Mouse (Mus musculus): ENCODE measurements at regions not wholly inside any gene's neighbourhood (a gene's known extent, or its start where the extent isn't known, plus 50 kb on each side); places are given as distances from the start of the nearest gene placed in this dataset.
"Not testable (repeated sequence)": the region's sequence is repeated elsewhere in the genome, so short reads cannot be mapped to it uniquely, and the experiment has no call there.

DNA sequence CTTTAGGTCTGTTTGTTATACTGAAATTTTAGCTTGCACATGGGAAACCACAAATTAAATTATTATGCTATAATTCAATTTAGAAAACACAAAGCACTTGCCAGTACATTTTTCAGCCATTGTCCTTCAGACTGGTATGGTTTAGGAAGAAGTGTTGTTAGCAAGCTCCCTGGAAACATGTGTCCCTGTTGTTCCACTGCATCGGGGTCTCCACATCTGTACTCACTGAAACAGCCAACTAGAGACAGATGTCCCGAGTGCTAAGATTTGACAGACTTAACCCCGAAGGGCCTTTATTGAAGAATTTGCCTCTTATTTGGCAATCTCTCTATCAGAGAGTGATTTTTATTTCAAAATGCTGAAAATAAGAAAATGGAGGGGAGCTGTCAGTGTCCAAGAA is 362.6 kb downstream of the Rfpl4b start:
- no peak for DNase-seq
- intact Hi-C loops (cut with DNase I): no loop called here

DNA sequence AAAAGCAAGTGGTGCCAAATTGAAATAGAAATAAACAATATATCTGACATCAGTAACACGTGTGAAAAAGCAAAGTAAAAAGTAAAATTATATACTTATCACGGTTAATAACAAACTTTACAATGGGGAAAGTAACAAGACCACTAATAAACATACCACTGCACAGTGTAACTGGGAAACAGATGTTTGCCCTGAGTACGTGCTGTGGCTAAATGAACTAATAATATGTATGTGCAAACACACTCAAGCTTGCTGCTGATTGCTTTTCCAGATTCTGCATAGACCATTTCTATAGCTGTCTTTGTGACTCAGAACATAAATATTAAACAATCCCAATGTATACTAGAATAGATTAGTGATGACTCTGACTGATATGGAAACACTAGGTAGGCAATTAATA is 363.2 kb downstream of the Rfpl4b start:
- intact Hi-C loops (cut with DNase I): no loop called here
- no peak for DNase-seq

DNA sequence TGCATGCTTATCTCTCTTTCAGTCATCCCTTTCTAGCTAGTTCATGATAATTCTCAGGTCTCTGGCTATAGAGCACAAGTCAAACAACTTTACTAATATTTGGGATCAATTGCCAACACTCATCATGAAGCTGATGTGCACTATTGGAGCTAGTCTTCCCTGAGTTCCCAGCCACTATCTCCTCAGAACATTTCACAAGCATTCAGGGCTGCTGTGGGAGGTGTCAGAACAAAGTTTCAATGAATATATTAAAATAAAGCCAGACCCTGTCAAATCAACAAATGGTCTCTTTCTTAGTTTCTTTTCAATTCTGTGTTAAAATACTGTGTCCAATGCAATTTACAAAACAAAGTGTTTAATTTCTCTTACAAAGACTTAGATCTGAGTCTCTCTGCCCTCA is 364.8 kb downstream of the Rfpl4b start:
- no peak for DNase-seq
- intact Hi-C loops (cut with DNase I): no loop called here

DNA sequence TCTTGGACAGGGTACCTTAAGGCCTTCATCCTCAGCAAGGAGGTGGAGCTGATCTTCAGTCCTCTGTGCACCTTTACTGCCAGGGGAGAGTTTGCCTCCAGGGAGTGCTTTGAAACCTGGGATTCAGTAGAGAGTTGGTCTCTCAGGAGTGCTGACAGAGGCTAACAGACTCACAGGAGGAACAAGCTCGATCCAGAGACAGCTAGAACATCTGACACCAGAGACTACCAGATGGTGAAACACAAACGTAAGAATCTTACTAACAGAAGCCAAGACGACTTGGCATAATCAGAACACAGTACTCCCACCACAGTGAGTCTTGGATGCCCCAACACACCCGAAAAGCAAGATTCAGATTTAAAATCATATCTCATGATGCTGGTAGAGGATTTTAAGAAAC is 372.3 kb downstream of the Rfpl4b start:
- intact Hi-C loops (cut with DNase I): no loop called here
- no peak for DNase-seq

DNA sequence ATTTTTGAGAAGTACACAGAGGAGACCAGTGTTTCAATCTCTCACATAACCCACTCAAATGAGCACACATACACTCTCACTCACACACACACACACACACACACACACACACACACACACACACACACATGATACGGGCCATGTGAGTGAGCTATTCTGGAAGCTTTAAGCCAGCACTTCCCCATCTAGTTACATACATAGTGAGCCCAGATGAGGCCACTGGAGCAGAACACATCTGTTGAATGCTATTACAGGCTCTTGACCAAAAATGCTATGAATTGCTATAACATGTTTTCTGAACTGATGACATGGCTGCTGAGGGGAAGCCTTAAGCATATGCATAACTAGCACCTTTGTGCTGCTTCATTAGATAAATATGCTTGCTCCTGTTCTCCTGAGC is 373.9 kb downstream of the Rfpl4b start:
- intact Hi-C loops (cut with DNase I): no loop called here
- DNase-seq: no peak

DNA sequence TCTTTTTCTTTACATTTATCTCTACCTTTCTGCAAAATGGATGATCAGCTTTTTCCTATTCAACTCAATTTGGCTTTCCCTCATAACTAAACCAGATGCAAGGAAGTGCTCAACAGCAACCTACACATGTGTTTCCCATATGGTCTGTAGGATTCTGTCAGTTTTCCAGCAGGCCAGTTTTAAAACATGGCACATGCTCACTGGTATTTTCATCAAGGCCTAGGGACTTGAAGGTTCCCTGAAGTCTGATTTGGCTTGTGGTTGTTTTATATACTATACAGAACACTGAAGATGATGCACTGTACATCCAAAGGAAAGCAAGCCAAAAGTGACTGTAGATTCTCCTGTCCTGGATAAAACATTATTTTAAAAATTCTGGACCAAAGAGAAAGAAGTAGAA is 374.3 kb downstream of the Rfpl4b start:
- intact Hi-C loops (cut with DNase I): no loop called here
- DNase-seq: no peak

DNA sequence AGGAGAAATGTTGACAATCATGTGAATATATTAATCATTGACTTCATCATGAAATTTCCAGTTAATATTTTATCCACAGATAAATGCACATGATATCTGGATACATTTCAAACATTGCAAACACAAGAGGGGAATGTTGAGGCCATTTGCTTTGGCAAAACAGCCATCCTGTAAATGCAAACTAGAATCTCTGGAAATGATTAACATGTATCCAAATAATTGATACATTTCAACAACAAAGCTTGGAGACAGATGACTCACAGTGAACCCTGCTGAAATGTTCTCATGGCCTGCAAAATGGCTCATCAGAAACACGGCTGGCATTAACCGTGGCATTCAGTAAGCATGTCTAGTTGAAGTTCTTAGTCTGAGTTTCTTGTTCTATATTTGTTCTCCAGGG is 382.3 kb downstream of the Rfpl4b start:
- DNase-seq: no peak
- intact Hi-C loops (cut with DNase I): no loop called here

DNA sequence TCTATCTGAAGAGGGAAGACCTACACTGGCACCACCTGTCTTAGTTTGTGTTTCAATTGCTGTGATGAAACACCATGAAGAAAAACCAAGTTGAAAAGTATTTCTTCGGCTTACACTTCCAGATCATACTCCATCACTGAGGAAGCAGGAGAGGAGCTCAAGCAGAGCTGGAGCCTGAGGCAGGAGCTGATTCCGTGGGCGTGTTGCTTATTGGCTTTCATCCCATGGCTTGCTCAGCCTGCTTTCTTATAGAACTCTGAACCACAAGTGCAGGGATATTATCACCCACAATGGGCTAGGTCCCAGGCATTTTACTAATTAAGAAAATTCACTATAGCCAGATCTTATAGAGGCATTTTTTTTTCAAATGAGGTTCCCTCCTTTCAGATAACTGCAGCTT is 384.7 kb downstream of the Rfpl4b start:
- DNase-seq: no peak
- intact Hi-C loops (cut with DNase I): no loop called here

DNA sequence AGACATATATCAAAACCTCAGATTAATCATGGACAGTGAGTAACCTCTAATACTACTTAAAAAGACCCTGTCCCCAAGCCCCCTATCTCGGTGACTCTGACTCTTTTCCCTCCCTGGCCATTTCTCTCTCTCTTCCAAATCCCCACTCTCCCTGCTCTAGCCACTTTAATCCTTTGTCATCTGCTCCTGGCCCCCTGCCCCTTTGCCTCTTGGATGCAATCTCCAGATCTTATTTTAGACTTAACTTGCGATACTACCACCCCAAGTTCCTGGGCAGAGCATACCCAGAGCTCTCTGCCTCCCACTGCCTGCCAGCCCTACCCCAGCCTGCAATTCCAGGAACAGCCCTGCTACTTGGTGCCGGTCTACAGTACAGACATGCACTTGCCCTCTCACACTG is 400.0 kb downstream of the Rfpl4b start:
- DNase-seq: no peak
- intact Hi-C loops (cut with DNase I): no loop called here

DNA sequence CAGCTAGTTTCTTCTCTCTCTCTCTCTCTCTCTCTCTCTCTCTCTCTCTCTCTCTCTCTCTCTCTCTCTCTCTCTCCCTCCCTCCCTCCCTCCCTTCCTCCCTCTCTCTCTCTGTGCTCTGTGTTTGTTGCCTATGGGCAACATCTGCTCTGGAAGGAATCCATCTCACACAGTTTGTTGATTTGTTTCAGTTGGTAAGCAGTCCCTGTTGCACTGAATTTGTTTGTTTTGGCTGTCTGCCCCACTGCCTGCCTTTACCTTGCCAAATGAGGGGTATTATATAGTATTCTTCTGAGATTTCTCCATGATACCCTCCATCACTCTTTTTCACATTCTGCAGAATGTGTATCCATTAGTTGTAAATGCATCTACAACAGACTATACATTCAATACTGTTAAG is 401.8 kb downstream of the Rfpl4b start:
- intact Hi-C loops (cut with DNase I): no loop called here
- no peak for DNase-seq

DNA sequence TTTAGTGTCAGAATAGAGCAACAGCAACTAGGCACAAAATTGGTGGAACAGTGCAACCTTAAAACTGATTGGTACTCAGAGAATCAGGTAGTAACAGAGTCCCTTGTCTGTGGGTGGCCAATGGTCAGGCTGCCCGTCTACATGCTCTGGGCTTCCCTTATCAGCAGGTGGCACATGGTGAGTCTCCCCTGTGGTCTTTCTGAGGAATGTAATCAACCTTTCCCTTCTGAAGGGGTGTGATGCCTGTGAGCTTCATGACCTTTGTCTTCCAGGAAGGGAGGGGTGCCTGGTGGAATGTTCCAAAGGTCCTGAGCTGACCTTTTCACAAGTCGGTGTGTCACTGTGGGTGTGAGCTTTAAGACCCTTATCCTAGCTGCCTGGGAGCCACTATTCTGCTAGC is 438.4 kb downstream of the Rfpl4b start:
- intact Hi-C loops (cut with DNase I): no loop called here

DNA sequence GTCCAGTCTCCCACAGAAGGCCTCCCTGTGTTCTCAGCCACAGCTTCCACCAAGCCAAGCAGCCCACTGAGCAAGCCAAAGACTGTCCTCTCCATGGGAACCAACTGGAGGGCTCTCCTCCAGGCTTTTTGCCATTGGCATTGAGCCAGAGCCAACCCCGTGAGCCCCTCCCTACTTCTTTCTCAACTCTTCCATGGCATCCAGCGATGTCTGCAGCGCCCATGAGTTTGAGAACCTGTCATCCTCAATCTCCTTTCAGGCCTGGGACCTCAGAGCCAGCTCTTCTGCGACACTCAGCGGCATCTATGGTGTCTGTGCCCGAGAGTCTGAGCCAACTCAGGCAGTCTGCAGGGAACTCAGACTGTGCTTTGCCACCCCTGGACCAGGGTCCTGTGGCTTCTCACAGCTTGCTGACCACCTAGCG is 439.7 kb downstream of the Rfpl4b start:
- peak in 1 of 2 experiments; percentile 5 for DNase-seq
- intact Hi-C loops (cut with DNase I): no loop called here

More for the DNA sequence above, 438.4 kb downstream of the Rfpl4b start:
- no peak for DNase-seq

DNA sequence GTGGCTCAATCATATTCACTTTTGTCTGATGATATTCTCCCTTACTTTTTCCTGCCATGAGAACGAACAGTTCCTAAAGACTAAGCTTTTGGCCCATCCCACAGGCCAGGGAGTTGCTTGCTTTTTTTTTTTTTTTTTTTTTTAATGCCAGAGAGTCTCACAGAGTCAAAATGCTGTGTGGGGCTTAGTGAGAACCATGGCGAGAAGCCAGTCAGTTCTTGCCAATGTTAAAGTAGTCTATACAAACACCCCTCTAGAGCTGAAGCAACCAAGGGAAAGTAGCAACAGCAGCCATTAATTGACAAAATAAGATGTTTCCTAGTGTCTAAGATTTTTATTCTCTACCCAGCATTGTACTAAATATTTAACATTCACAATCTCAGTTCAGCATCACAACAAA is 441.2 kb downstream of the Rfpl4b start:
- intact Hi-C loops (cut with DNase I): no loop called here
- DNase-seq: no peak

DNA sequence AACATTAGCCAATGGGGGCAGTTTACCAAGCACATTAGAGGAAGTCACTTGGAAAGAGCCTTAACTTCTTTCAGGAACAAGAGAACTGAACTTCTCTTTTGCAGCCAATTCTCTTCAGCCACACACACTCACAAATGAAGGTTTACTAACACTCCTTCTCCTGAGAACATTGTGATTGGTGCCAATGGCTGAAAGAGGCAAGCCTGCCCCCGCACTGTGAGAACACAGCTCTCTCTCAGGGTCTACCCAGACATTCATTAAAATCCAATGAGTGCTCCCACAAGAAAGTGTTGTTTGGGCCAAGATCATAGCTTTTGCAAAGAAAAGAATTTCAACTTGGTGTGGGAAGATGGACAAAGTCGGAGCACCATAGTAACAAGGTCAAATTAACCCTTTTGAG is 454.8 kb downstream of the Rfpl4b start:
- DNase-seq: no peak
- intact Hi-C loops (cut with DNase I): no loop called here

DNA sequence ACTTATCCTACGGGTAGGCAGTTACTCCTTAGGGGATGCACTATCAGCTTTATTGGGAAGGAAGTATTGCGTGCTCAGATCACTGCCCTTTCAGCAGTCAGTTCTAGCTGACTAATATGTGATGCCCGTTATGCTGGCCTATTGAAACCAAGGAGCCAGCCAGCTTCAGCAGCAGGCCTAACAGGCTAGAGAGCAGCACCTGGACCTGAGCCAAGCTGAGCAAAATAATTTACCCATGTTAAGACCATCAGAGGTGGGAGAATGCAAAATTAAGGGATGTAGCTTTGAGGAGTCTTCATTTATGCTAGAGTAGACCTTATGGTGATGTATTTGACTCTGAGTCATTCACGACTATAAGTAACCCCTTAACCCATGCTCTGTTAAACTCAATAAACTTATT is 456.7 kb downstream of the Rfpl4b start:
- DNase-seq: no peak

DNA sequence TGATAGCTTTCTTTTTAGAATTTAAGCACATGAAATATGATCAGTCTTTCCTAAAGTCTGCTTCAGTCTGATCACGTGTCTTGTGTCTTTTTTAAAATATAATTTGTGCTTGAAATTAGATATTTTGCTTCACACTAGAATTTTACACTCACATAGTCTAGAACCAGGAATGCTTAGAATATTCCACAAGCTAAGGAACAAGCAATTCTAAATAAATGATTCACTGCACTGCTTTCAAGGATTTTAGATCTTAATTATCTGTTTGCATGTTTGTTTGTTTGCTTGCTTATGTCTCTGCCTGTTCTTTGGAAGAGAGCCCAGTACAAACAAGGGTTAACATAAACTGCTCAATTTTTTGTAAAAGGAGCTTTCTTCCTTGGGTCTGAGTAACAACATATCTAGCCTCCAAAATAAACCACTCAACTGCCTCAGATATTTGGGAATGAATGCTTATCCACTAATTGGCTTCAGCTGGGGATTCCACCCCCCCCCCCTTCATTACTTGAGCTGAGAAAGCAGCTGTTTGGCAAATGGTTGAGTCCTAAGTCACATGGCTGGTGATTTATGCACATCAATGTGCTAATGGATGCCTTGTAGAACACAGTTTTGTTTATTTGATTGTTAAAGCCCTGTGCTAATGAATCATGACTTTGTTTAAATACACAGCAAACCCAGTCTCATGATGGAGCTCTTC is 463.9 kb downstream of the Rfpl4b start:
- intact Hi-C loops (cut with DNase I): no loop called here
- DNase-seq: no peak

More for the DNA sequence above, 456.7 kb downstream of the Rfpl4b start:
- intact Hi-C loops (cut with DNase I): no loop called here

DNA sequence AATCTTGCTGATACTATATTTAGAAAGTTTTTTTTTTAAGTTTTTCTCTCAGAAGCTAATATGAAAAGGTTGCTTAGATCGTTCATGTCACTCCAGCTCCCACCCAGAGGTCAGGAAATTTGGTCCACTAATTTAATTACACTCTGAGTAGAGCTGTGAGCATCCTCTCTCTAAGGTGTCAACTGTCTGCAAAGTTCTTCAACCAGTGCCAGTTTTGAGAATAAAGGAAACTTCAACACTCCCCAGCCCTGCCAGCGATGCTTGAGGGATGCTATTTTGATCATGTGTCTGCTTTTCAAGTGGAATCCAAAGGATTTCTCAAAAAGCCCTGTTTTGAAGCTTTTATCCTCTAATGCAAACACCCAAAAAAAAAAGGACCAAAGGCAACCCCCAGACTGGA is 467.6 kb downstream of the Rfpl4b start:
- intact Hi-C loops (cut with DNase I): no loop called here
- DNase-seq: no peak

DNA sequence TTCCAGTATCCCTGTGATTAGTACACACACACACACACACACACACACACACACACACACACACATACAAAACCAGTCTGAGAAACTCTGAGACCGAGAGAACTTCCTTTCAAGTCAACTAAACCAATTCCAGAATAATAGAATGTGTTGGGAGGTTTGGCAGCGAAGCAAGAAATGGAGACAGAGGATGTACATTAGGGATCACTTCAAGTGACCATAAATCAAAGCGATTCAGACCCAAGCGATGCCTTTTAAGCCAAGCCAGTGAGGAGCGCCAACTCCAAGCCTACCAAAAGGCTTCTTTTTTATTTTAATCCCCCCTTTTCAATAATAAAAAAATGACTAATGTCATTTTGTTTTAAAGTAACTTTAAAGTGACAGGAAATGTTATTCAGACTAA is 468.1 kb downstream of the Rfpl4b start:
- intact Hi-C loops (cut with DNase I): no loop called here
- DNase-seq: no peak

DNA sequence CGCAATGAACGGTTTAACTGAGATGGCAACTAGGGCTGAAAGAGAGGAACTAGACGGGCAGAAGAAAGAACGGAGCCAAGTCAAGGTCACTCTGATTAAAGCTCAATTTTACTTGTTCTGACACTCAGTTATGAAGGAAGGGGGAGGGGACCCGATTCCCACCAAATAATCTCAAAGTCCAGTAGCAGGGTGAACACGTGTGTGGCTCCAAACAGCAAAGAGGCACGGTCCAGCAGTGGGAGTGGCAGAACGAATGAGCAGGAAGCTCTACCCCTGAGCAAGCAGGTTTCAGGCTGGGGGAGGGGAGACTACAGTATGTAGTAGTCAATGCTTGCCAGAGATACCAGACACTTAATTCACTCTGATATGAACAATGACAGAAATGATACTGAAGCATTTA is 474.6 kb downstream of the Rfpl4b start:
- intact Hi-C loops (cut with DNase I): not testable (repeated sequence)

DNA sequence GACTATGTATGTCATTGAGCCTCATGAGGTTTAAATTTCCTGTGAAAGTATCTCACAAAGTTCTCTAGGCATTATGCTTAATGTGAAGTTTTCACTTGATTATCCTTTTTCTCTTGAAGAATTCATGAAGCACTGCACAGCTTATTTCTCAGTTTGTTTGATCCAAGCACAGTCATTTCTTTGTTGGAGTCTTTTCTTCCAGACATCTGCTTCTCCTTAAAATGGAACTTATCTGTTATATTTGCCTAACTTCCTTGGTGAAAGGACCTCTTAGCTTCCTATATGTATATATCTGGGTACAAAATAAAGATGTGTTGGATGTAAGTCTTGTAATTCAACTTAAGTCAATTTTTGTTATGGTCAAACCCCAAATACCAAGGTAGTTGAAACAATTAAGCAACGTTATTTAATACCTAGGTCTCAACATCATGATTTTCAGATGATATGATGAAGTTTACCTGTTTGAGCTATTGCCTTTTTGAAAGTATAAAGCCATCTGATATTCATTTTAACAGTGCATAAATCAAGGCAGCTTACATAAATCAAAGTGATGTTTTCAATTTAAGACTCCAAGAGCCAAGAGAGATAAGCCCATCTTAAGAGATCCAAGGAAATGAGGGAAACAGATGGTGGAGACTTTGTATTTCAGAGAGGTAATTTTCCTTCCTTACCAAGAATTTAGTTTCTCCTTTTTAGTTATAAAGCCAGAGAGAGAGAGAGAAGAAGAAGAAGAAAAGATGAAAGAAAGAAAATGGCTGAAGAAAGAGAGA is 481.0 kb downstream of the Rfpl4b start:
- intact Hi-C loops (cut with DNase I): no loop called here
- no peak for DNase-seq

More for the DNA sequence above, 474.6 kb downstream of the Rfpl4b start:
- DNase-seq: not testable (repeated sequence)

DNA sequence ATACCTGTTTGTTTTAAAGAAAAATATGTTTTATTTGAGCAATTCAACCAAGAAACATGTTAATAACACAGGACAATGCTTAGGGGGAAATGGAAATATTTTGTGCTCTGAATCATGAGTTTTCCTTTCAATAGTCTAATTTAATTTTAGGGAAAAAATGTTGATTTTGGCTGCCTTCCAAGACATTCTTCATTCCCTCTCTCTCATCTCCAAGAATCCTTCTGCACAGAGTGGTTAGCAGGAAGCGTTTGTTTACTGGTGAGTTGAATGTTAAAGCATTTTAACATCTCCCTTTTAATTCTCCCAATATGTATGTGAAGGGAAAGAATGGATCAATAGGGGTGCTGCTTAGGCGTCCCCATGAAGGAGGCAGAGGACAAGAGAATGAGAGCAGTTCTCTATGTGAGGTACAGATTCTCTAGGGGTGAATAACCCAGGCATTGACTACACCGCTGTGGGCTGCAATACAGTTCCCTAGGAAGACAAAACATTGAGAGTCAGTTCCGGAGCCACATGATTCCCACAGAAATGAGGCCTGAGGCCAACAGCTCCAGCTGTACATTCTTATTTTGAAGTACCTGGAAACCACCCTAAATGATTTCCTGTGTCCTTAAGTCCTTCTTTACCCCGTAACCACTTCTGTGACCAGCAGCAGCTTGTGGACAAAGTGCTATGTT is 512.7 kb downstream of the Rfpl4b start:
- intact Hi-C loops (cut with DNase I): no loop called here
- no peak for DNase-seq

DNA sequence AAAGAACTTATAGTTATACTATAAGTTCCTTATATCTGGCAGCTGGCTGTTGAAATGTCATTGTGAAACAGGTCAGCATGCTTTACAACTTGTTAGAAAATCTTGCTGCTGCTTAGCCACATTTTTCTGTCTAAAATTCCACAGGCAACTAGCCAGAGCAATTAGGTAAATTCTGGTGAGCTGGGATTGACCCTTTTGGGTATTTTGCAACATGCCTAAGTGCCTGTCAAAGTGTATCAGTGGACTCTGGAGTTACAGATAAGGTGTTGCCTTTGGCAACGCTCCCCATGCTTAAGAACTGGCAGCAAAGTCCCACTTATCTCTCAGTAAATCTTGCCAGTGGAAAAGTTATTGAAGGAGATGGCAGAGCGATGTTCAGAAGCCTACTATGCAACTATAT is 525.9 kb downstream of the Rfpl4b start:
- intact Hi-C loops (cut with DNase I): no loop called here
- DNase-seq: no peak

All from gastrocnemius, postnatal 36 days (tissue).